Mouse (Mus musculus): ENCODE results near the gene Fads1.

- TF ChIP-seq POLR2A (IDR thresholded peaks at IDR 0.05; ENCODE audit: low read depth, low read length) (no peak), CTCF (IDR thresholded peaks at IDR 0.05; ENCODE audit: borderline replicate concordance, insufficient read depth, low read length) (no peak)
These were observed 3.9 kb downstream of the Fads1 start for GRCm38 (mm10) chr19:10186569-10186968.

All from embryonic fibroblast, embryonic 13.5 days (primary cell).